Mouse (Mus musculus) spleen, adult 2 months (tissue): ENCODE measurements around the gene Nr2f2.

Source experiments
- CTCF ChIP-seq: fragments of 200-500 bp; IDR thresholded peaks from 2 replicates; pipeline ENCODE4 v1.5.1; 2011; ENCODE audit warnings: mild to moderate bottlenecking, inconsistent platforms; ENCODE audit not compliant: insufficient read depth, insufficient read length, insufficient replicate concordance; ENCODE audit errors: extremely low read depth
- POLR2A ChIP-seq: fragments of 200-500 bp; IDR thresholded peaks from 2 replicates; pipeline ENCODE4 v1.6.1; 2011; ENCODE audit warnings: low read depth, low read length, inconsistent platforms

GRCm38 (mm10) chr7:70348977-70349615 is 17.4 kb downstream of the Nr2f2 start:
- no peak for TF ChIP-seq CTCF
- no peak for TF ChIP-seq POLR2A
